Comparison of ENCODE assay signal across 24 mouse cellular contexts in genomic region chr7:35423071-35423470, GRCm38 (mm10). TPM values are rescaled to one million over a fixed set of nuclear protein-coding genes. Genes with fewer than 3 reads are reported as not detected.
"Had no signal": no experiment of that assay in that cellular context is flagged by ENCODE, and none has a peak within 500 bp of the region (broad histone marks: within the 10 kb centered on the region; RNA-seq: fewer than 3 reads in every experiment).

No protein-coding gene starts in this region.

- ATAC-seq: hindbrain, postnatal 0 days; intestine, embryonic 16.5 days had no signal

- DNase-seq: gastrocnemius, adult 2 months; gastrocnemius, postnatal 10 days; gastrocnemius, postnatal 25 days; heart, adult 11 months; heart, adult 2 months; heart, postnatal 14 days; heart, postnatal 36 days; kidney, adult 11 months; kidney, adult 2 months; kidney, adult 9 months; kidney, postnatal 10 days; kidney, postnatal 25 days; kidney, postnatal 4 days; liver had no signal

RNA-seq across cellular contexts. Expression of gene Slc7a9, which starts 25.5 kb away (rescaled TPM):
- total RNA-seq: gastrocnemius, adult 2 months; gastrocnemius, postnatal 10 days; gastrocnemius, postnatal 25 days; gastrocnemius, postnatal 4 days; heart, adult 2 months; heart, postnatal 14 days; heart, postnatal 36 days; hematopoietic stem cell, adult 5-6 weeks; hindbrain, postnatal 0 days; layer of hippocampus, adult 2 months; layer of hippocampus, postnatal 10 days; layer of hippocampus, postnatal 25 days; left cerebral cortex, adult 2 months; left cerebral cortex, postnatal 14 days; left cerebral cortex, postnatal 36 days had no signal
